Mouse (Mus musculus) liver, adult 2 months (tissue): ENCODE results near the gene Plcb2.

Experiments
- CTCF ChIP-seq: fragments of 200-500 bp; IDR thresholded peaks from 2 replicates; pipeline ENCODE4 v1.5.1; 2011; ENCODE audit warnings: low read depth, low read length, control low read depth
- POLR2A ChIP-seq: fragments of 200-500 bp; IDR thresholded peaks from 2 replicates; pipeline ENCODE4 v1.6.1; 2011; ENCODE audit warnings: low read length, control low read depth; ENCODE audit not compliant: insufficient read depth; ENCODE audit errors: extremely low read depth

DNA sequence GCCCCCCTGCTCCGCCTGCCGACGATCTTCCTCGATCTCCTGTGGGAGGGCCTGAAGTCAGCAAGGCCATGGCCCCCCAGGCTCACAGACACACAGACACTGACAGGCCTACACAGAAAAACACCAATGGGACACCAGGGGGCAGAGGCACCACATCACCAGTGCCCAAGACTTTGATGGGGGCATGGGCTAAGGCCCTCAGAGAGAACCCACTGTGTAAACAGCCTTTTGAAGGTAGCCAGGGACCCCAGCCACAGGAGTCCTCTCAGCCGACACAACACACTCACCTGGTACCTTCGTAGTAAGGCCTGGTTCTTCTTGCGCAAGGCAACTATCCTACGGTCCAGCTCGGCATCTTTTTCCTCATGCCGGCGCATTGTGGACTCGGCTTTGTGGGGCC, 33.1 kb upstream of the Plcb2 start:
- TF ChIP-seq CTCF, result peak; percentile 27; the same call in 1 of the 2 replicates
- TF ChIP-seq POLR2A, result no peak
